Mouse (Mus musculus) T-helper 17 cell (primary cell): ENCODE measurements around the gene Ptprcap.
"Not testable (repeated sequence)": the region's sequence is repeated elsewhere in the genome, so short reads cannot be mapped to it uniquely, and the experiment has no call there.

Experiments used
- in situ Hi-C, 2 experiments: fragments of 300-600 bp; cut with MboI, MseI; formaldehyde crosslinking; loops; 1 replicate in 1 of 2; 2 replicates in 1 of 2; pipeline ENCODE4 v1.15.1; 2025; ENCODE audit warnings: high pct_unique_total_duplicates in 2 of 2

The Ptprcap gene

GRCm38 (mm10) chr19:4124432-4124831 is 29.0 kb upstream of the Ptprcap start:
- in situ Hi-C loops, result no loop called here

GRCm38 (mm10) chr19:4125268-4125667 is 28.1 kb upstream of the Ptprcap start:
- in situ Hi-C loops, result not testable (repeated sequence)

- in situ Hi-C loops, result no loop called here
Observed at GRCm38 (mm10) chr19:4125741-4126696, 27.4 kb upstream of the Ptprcap start, which contains the start of gene Aip. Aip (minus strand) TSS chr19:4125858.

DNA sequence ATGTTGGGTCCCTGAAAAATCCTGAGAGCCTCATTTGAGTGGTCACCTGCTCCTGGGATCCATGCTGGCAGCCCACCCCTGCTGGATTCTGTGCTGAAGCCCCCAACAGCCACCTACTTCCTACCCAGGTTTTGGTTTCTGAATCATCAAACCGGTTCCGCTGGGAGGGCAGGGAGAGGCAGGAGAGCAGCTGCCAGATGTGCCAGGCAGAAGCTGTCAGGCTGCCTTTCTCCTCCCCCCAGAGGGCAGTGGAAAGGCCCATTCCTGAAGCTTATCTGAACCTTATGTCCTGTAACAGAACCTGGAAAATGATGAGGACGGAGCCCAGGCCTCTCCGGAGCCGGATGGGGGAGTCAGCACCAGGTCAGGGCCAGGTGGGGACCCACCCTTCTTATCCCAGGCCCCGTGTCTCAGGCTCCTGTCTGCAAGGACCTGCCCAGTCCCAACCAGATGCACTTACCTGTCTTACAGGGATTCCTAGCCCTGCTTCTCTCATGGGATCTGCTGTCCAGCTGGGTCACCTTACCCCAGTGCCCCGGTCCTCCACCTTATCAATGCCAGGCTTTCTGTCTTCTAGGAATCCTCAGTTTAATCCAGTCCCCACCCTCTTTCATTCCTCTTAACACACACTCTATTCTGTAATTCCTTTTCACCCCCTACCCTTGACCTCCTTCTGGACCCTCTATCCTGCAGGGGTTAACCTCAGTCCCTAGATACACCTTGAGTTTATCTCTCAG is 26.5 kb upstream of the Ptprcap start:
- in situ Hi-C loops, result no loop called here

DNA sequence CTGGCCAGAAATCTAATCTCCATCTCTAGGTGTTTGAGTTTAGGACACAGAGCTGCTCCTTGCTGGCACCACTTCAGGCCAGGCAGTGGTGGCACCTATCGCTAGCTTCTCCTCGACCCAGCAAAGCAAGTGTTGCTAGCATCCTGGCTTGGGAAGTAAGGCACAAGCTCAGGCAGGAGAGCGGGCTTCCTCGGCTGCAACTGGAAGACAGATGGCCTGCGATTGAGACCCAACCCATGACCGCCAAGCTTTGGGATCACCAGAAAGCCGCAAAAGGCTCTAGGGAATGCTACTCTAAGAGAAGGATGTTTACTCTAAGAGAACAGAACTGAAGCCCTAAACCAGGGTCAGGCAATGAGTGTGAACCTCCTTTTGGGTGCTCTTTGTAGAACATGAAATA is 23.9 kb upstream of the Ptprcap start:
- in situ Hi-C loops, result no loop called here

- in situ Hi-C loops, result no loop called here
Observed at GRCm38 (mm10) chr19:4130106-4130505, 23.3 kb upstream of the Ptprcap start.

DNA sequence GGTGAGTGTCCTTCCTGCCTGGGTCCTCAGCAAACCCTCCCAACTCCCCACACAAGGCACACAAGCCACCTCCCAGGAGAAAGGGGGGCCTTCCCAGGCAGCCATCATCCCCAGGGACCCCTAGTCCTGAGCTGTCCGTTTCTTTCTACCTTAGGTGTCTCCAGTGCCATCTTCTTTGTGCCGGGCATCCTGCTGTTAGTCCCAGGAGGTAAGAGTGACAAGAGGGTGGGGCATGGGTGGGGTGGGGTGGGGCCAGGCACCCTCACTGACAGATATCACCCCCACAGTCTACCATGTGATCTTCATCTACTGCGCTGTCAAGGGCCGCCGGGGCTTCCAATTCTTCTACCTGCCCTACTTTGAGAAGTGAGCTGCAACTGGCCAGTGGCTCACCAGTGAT is 22.3 kb upstream of the Ptprcap start:
- in situ Hi-C loops, result no loop called here

GRCm38 (mm10) chr19:4131768-4132167 is 21.6 kb upstream of the Ptprcap start:
- in situ Hi-C loops, result no loop called here

DNA sequence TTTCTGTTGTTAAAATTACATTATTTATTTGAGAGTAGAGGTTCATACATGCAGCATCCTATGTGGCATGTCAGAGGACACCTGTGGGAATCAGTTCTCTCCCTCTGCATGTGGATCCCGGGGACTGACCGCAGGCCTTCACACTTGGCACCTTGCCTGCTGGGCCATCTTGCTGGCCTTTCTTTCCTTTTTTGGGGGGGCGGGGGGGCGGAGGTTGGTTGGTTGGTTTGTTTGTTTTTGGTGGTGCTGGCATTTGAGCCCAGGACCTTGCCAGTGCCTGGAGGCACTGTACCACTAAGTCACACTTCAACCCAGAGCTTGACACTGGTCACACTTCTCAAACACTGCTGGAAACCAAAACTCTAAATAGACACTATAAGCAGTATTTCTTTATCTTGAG is 19.1 kb upstream of the Ptprcap start:
- in situ Hi-C loops, result no loop called here

DNA sequence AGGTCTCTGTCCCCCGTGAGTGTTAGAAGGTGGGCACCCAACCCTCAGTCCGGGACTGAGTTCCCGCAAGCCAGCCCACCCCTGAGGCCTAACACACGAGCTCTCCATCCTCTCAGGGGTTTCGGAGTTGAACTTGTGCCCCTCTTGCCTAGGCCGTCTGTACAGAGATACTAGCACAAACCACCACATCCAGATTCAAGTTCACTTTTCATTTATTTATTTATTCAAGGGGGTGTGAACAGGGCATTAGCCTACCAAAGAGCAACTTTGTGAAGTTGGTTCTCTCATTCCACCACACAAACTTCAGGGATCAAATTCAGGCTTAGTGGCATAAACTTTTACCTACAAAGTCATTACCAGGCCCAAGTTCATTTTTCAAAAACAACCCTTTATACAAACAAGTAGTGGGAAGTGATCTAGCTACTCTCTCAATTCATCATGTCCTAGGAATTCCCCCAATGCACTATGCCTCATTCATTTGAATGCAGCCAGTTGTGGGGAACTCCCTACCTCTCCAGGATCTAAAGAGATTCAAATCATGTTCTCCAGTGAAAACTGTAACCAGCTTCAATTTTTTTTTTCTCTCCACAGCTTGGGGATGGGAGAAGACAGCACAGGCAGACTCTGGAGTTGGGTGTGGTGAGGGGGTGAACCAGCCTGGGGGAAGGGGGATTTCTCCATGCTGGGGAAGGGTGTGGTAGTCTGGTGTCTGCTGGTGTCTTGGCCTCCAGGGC is 18.0 kb upstream of the Ptprcap start:
- in situ Hi-C loops, result not testable (repeated sequence)

GRCm38 (mm10) chr19:4135963-4136345 is 17.4 kb upstream of the Ptprcap start:
- in situ Hi-C loops, result not testable (repeated sequence)

GRCm38 (mm10) chr19:4136463-4136862 is 16.9 kb upstream of the Ptprcap start:
- in situ Hi-C loops, result no loop called here

DNA sequence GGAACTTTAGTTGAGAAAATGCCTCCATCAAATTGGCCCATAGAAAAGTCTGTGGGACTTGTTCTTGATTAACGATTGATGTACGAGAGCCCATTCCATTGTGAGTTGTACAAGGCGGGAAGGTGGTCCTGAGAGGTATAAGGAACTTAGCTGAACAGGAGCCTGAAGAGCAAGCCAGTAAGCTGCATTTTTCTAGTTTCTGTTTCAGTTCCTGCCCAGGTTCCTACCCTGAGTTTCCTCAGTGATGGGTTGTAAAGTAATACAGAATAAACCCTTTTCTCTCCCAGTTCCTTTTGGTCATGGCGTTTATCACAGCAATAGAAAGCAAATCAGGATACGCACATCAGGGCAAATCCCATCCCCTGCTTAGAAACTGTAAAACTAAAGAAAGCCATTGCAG is 15.5 kb upstream of the Ptprcap start:
- in situ Hi-C loops, result no loop called here

DNA sequence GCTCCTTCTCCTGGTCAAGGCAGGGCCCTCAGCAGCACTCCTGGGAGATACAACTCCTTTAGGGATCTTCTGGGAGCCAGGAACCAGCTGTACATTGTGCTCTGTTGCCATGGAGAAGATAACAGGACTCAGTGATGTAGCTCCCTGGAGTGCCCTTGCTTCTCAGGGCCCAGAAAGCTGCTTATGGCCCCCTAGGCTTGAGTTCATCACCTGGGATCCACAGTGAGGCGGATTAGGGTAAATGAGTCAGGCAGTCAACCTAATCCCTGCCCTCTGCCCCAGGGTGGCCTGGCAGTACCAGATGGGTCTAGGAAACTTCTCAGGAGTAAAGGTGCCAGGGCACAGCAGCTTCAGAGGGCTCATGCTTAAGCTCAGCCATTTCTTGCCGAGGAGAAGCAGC is 14.0 kb upstream of the Ptprcap start, which contains the start of gene Gpr152:
Gene Gpr152 (plus strand): TSS at position 342 of the 400 bp plus-strand sequence.
- in situ Hi-C loops, result no loop called here

- in situ Hi-C loops, result no loop called here
Observed at GRCm38 (mm10) chr19:4140147-4140546, 13.3 kb upstream of the Ptprcap start.

GRCm38 (mm10) chr19:4142416-4143173 is 10.8 kb upstream of the Ptprcap start:
- in situ Hi-C loops, result no loop called here

GRCm38 (mm10) chr19:4143759-4144268 is 9.6 kb upstream of the Ptprcap start, which contains the start of gene Cabp4:
Cabp4 (minus strand) TSS chr19:4144033.
- in situ Hi-C loops, result no loop called here

GRCm38 (mm10) chr19:4144550-4145498 is 8.6 kb upstream of the Ptprcap start:
- in situ Hi-C loops, result no loop called here

GRCm38 (mm10) chr19:4145936-4146335 is 7.5 kb upstream of the Ptprcap start:
- in situ Hi-C loops, result no loop called here
